Mouse (Mus musculus): Measurements from ENCODE around the gene Scaf4.

DNA sequence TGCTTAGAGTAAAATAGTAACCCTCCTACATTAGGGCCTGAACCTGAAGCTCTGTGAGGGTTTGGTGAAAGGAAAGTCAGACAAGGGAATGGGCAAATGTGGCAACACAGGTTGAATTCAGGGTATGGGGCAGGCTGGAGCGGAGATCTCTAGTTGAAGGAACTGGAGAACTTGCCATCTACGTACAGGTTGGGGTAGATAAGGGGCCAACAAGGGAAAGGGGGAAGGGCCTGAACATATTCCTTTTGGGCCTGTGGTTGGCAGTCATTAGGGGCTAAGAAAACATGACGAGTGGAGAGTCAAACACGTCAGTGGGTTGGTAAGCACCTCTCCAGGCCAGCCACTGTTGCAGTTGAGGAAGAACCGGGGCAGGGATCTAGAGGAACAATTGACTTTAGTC, 104.4 kb downstream of the Scaf4 start:
- TF ChIP-seq CTCF (IDR thresholded peaks at IDR 0.05; ENCODE audit: low read depth): no peak
- TF ChIP-seq EP300 (IDR thresholded peaks at IDR 0.05; ENCODE audit: low read depth): no peak
